Mouse (Mus musculus) adrenal gland, adult 2 months (tissue): ENCODE results near the gene Ptf1a. TPM values are rescaled to one million over a fixed set of nuclear protein-coding genes. Genes with fewer than 3 reads are reported as not detected.

Experiments used
- DNase-seq: peaks from one replicate; pipeline ENCODE4 v3.0.0; 2021
- long read RNA-seq: library from polyadenylated mRNA; stranded (forward); transcript quantifications from one replicate; pipeline ENCODE4 v2.0.0, GENCODE M21; 2021
- polyA plus RNA-seq: library from polyadenylated mRNA; depleted of rRNA; stranded (reverse); fragments of >200 nt; gene quantifications from 2 replicates; pipeline ENCODE4 v1.2.3, GENCODE M21; 2012; rRNA removed
- total RNA-seq, 2 experiments: library from RNA; stranded (reverse); gene quantifications; 2 replicates each; pipeline ENCODE4 v1.2.3; 2021

The Ptf1a gene
- not detected for total RNA-seq
- not detected in 2 replicates for polyA plus RNA-seq
- long read RNA-seq: 0 reads

DNA sequence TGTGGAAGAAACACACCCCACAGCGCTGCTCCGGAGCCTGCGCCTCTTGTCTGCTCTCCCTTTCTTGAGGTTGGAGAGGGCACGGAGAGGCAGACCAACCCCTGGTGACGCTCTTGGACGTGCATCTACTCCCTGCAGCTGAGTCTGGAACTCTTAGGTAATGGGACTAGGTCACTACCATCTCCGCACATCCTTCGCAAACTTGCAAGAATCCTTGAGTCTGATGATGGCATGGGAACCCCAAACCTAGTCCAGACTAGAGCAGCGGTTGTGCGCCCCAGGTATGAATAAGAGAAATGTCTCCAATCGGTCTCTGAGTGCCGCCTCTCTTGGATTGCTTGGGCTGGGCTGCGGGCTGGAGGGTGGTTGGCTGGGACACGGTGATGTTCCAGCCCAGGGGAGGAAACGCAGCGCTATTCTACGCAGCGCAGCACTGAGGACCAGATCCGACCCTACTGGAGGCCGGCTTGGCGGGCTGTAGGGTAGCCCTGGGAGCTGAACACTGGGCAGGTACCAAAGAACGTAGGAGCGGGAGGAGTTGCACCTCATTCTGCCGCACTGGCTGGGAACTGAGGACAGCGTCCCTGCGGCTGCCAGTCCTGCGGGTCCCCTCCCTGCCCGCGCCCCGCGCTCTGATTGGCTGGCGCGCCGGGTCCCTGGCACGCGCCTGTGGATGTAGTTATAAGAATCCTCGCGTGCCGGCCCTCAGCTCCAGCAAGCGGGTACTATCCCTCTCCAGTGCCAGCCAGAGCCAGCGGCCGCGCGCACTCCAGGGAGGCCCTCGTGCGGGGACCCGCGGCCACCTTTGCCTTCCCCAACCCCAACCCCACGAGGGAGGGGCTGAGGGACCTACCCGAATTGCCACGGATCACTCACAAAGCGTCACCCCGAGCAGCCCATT is at the start of gene Ptf1a:
Gene Ptf1a (plus strand): TSS at position 733 of the 901 bp plus-strand sequence.
- no peak for DNase-seq

DNA sequence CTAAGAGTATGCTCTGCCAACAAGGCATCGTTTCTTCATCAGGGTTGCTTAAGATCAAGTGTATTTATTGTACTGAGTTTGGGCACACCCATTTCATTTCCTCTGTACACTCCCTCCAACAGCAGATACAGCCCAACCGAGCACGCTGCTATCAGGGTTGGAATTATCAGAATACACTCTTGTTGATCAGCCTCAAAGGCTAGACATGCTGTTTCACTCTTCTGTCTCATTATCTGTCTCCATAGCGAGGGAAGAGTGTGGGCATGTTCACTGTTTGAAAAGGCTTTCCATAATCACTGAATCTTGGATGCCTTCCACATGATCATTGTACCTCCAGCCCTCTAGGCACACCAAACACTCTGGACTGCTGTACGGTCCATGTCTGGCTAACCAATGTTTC is 40.1 kb upstream of the Ptf1a start:
- no peak for DNase-seq

- no peak for DNase-seq
Measured at GRCm38 (mm10) chr2:19406531-19406930, 38.9 kb upstream of the Ptf1a start.

GRCm38 (mm10) chr2:19414222-19414965 is 31.1 kb upstream of the Ptf1a start:
- peak; percentile 48 for DNase-seq

- DNase-seq: peak; percentile 46
Measured at GRCm38 (mm10) chr2:19415063-19415521, 30.4 kb upstream of the Ptf1a start.

DNA sequence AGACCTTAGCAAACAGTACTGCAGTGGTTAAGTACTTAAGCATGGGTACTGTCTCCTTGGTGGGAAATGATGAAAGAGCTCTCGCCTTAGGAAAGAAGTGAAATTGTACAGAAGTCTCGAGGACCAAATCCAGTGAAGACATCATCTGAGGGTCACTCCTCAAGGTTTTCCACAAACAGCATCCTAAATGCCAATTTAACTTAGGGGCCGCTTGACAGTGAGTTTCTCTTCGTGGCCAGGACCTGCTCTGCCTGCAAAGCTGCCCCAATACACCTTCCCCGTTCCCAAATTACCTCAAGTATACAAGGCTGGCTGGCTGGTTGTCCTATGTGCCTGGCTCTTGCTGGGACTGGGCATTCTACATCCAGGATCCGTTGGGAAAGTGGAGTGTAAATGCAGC is 29.4 kb upstream of the Ptf1a start:
- DNase-seq: no peak

DNA sequence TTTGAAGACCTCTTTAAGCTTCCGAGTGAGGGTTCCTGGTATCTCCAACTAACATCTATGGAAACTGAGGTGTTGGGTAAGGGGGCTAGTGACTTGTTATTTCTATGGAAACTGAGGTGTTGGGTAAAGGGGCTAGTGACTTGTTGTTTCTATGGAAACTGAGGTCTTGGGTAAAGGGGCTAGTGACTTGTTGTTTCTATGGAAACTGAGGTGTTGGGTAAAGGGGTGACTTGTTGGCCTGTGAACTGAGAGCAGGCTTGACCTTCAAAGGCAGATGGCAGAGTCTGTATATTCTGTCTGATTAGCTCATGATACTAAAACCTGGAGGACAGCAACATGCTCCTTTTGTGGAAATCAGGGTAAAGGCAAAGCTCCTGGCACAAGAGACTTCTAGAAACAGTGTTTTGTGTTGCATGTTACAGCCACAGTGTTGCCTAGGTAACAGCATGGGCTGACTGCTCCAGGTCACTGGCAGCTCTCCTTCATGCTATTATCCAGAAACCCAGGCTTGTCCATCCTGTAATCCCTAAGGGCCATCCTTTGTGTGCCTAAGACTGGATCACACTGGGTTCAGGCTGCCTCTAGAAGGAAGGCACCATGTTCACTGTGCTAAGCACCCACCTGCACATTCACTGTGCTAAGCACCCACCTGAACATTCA is 25.6 kb upstream of the Ptf1a start:
- no peak for DNase-seq

GRCm38 (mm10) chr2:19422226-19422625 is 23.2 kb upstream of the Ptf1a start:
- DNase-seq: no peak

DNA sequence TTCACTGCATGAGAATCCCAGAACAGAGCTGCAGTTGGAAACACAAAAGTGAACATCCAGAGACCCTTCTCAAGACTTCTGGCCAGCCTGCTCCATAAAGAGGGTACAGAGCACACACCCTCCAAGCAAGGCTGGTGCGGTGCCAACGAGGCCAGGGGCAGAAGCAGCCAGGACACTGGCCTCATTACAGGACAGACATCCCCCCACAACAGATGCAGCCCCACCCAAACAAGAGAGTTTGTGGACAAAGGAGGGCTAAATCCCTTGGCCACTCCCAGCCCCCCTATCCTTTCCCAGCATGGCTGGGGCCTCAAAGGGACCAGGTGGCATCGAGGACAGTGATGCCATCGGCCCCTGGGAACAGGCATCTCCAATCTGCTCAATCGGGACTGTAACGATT is 22.4 kb upstream of the Ptf1a start:
- no peak for DNase-seq

DNA sequence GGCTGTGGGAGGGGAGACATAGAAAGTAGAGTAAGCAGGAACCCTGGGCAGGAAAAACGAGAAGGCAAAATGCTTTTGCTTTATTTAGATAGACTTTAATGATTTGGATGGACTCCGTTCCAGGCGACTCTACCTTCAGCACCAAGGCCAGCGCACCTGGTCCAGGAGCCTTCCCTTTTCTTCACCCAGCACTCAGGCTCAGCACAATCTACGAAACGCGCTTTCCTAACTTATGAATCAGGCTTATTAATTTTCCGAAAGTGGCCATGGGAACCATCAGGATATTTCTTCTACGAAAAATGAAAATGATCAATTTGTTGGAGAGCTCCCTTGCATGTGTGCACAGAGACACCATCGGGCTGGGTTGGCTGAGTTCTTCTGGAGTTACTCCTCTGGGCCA is 16.4 kb upstream of the Ptf1a start:
- DNase-seq: peak; percentile 33

DNA sequence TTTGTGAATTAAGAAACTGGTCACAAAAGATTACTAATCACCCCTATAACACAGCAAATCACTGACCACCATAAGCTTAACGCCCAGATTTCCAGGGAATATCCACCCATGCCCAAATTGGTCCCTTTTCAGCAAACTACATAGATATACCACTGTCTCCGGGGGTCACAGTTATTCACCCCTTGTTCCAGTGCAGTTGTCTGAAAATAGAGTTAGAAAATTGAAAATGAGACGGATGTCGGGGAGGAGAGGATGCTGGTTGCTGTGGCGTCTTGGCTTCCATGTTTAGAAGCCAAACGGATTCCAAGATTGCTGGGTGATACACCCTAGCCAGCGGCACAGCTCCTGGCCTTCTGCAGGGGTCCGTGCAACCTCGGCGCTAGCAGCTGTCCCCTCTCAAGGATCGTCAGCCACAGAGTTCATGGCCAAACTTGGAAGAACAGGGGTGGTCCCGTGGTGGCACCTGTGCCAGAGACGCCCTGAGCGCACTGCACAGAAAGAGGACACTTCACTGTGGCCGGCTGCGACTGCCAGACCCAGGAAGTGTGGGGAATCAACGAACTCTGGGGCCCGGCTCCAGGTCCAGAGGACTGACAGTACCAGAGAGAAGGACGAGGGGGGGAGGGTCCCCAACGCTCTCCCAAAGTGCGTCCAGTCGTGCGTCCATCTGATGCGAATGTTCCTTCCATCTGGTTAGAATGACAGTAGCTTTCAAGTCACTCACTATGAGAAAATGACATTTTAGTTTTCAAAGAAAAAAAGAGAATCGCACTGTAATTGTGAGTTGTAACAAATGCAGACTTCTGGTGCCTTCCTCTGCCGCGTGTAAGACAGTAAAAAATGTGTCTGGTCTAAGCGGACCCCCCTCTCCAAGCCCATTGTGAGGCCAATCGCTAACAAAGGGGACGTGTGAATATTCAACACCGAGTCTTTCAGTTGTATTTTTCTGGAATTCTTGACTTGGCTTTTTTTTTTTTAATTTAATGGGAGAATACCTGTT is 15.5 kb upstream of the Ptf1a start:
- no peak for DNase-seq

- no peak for DNase-seq
Measured at GRCm38 (mm10) chr2:19430746-19431145, 14.7 kb upstream of the Ptf1a start.

- DNase-seq: no peak
Measured at GRCm38 (mm10) chr2:19431186-19431585, 14.3 kb upstream of the Ptf1a start.

- DNase-seq: no peak
Measured at GRCm38 (mm10) chr2:19431614-19432323, 13.7 kb upstream of the Ptf1a start.

DNA sequence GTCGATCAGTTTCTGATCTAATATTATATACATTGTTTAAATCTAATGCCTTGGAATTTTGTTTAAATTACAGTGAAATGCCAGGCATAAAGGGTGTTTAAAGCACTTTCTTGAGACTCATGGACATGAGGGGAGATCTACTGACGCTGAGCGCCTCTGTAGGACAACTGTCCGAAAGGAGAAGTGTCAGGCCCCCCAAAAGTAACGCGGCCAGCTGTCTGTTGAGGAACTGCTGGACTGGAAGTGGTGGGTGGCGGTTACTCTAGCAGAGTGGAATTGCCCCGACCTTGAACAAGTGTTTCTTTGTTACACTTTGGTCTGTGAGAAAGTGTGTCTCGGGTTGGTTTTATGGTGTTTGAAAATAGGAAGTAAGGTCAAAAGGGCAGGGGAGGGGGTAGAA is 1.1 kb upstream of the Ptf1a start:
- no peak for DNase-seq

- DNase-seq: no peak
Measured at GRCm38 (mm10) chr2:19445871-19446501, 523 bp downstream of the Ptf1a start.

- DNase-seq: no peak
Measured at GRCm38 (mm10) chr2:19446746-19447145, 1.3 kb downstream of the Ptf1a start.

DNA sequence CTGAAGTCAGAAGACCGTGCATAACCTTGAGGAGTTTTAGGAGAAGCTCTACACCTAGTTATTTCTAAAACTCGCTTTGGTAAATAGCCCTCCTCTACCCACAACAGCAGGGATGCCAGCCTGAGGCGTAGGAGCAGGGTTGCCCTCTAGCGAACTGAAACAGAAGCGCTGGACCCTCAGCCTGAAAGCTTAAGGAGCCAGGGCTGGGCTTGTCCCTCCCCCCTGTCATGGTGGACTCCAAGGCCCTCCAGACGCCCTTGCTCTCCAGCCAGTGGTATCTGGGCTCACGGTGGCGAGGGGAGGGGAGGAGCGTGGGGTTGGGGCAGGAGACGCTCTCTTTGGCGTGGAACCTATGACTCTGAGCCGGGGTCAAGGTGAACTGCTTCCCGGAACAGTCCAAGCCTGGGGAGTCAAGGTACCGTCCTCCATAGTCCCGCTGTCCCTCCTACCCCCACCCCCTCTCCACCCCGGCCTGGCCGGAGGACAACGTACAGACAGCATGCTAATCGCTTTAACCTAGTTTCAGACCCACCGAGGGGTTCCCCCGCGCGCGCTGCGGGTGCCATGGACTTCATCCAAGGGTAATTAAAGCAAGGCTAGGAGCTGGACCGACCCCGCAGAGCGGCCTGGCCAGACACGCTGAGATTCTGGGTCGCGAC is 2.7 kb downstream of the Ptf1a start:
- DNase-seq: peak; percentile 30

GRCm38 (mm10) chr2:19449308-19449707 is 3.8 kb downstream of the Ptf1a start:
- no peak for DNase-seq
